Mouse (Mus musculus): Measurements from ENCODE around the gene Acot4.
"Not testable (repeated sequence)": the region's sequence is repeated elsewhere in the genome, so short reads cannot be mapped to it uniquely, and the experiment has no call there.

Gene Acot4

DNA sequence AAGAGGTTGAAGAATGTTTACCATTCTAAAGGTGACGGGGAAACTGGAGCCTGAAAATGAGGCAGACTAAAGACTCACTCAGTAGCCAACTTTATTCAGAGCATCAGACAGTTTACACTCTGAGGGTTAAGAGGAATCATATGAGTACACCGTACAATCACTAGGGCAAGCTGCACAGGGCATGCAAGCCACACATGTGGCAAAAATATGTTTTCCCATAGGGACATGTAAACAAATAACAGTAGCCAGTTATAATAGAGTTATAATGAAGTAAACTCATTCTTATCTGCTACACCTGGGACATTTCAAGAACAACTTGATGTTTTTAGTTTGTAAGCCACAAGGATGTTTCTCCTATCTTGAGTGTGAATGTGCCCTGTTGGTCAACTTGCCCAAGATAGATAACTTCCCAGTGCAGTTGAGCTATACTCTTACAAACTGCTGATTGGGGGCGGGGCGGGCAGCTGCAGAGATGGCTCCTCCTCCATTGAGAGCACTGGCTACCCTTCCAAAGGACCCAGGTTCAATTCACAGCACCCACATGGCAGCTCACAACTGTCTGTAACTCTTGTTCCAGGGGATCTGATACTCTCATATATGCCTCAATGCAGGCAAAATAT is 39.3 kb downstream of the Acot4 start:
- DNase-seq (ENCODE audit: low read depth, low spot score): no peak

- DNase-seq (ENCODE audit: low read depth, low spot score): no peak
Measured at GRCm38 (mm10) chr12:84083842-84084241, 45.7 kb downstream of the Acot4 start.

GRCm38 (mm10) chr12:84084581-84084980 is 46.4 kb downstream of the Acot4 start:
- no peak for DNase-seq (ENCODE audit: low read depth, low spot score)

GRCm38 (mm10) chr12:84094666-84095065 is 56.5 kb downstream of the Acot4 start:
- DNase-seq (ENCODE audit: low read depth, low spot score): not testable (repeated sequence)
